Mouse (Mus musculus): Measurements from ENCODE around the gene Ino80b. TPM values are rescaled to one million over a fixed set of nuclear protein-coding genes. Genes with fewer than 3 reads are reported as not detected.

Gene Ino80b
- polyA plus RNA-seq, 1 experiment, result 35.0 TPM

- Histone ChIP-seq H3K27me3 (ENCODE audit: control insufficient read depth, insufficient read depth, low read length) (no peaks in the 10 kb centered on the region), H3K4me3 (ENCODE audit: control insufficient read depth, low read depth, low read length) (no peak overlapping the region), H3K27ac (ENCODE audit: control insufficient read depth, insufficient read depth, low read depth, low read length) (no peak overlapping the region), H3K4me1 (ENCODE audit: control insufficient read depth, insufficient read depth, low read length) (peaks cover 23% of the 10 kb centered on the region), H3K36me3 (ENCODE audit: control insufficient read depth, insufficient read depth, low read length) (no peaks in the 10 kb centered on the region; the same call in 1 of the 2 replicates)
- TF ChIP-seq CTCF (IDR thresholded peaks at IDR 0.05; ENCODE audit: control insufficient read depth, insufficient read depth, insufficient replicate concordance, low read depth, low read length) (no peak), POLR2A (IDR thresholded peaks at IDR 0.05; ENCODE audit: control insufficient read depth, low read depth, low read length) (no peak)
Observed at GRCm38 (mm10) chr6:83116373-83117164, 8.7 kb downstream of the Ino80b start.

DNA sequence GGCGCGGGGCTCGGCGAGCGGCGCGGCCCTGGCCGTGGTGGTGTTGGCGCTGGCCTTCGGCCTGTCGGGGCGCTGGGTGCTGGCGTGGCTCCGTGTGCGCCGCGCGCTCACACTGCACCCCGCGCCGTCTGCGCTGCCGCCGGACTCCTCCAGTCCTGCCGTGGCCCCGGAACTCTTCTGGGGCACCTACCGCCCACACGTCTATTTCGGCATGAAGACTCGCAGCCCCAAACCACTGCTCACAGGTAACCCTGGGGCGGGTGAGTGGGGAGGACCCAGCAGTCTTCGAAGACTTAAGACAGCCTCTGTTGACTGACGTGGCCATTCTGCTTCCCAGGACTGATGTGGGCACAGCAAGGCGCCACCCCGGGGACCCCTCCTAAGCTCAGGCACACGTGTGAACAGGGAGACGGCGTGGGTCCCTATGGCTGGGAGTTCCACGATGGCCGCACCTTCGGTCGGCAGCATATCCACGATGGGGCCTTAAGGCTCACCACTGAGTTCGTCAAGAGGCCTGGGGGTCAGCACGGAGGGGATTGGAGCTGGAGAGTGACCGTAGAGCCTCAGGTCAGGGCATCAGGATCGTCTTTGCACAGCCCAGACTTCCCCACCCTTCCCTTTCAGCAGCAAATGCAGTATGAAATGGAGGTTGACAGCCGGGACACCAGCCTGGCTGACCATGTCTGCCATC is 9.4 kb downstream of the Ino80b start:
- TF ChIP-seq POLR2A (IDR thresholded peaks at IDR 0.05; ENCODE audit: control insufficient read depth, low read depth, low read length) (no peak), CTCF (IDR thresholded peaks at IDR 0.05; ENCODE audit: control insufficient read depth, insufficient read depth, insufficient replicate concordance, low read depth, low read length) (no peak)

GRCm38 (mm10) chr6:83115011-83115671 is 10.1 kb downstream of the Ino80b start, which contains the start of gene Mogs:
Gene Mogs, plus strand, starts transcription at chr6:83115496.
- Histone ChIP-seq H3K27ac (ENCODE audit: control insufficient read depth, insufficient read depth, low read depth, low read length) (peak within 1 kb of the TSS; percentile 64), H3K36me3 (ENCODE audit: control insufficient read depth, insufficient read depth, low read length) (no peaks in the 10 kb centered on the region; the same call in 1 of the 2 replicates), H3K4me3 (ENCODE audit: control insufficient read depth, low read depth, low read length) (peak within 1 kb of the TSS; percentile 99), H3K27me3 (ENCODE audit: control insufficient read depth, insufficient read depth, low read length) (no peaks in the 10 kb centered on the region), H3K4me1 (ENCODE audit: control insufficient read depth, insufficient read depth, low read length) (peaks cover 12% of the 10 kb centered on the region)
- TF ChIP-seq POLR2A (IDR thresholded peaks at IDR 0.05; ENCODE audit: control insufficient read depth, low read depth, low read length), result peak; percentile 83
- no peak for TF ChIP-seq CTCF (IDR thresholded peaks at IDR 0.05; ENCODE audit: control insufficient read depth, insufficient read depth, insufficient replicate concordance, low read depth, low read length)

More for the DNA sequence above, 9.4 kb downstream of the Ino80b start:
- Histone ChIP-seq H3K36me3 (ENCODE audit: control insufficient read depth, insufficient read depth, low read length) (no peaks in the 10 kb centered on the region; the same call in 1 of the 2 replicates), H3K4me1 (ENCODE audit: control insufficient read depth, insufficient read depth, low read length) (peaks cover 16% of the 10 kb centered on the region), H3K27me3 (ENCODE audit: control insufficient read depth, insufficient read depth, low read length) (no peaks in the 10 kb centered on the region), H3K27ac (ENCODE audit: control insufficient read depth, insufficient read depth, low read depth, low read length) (peak overlapping the region; percentile 64; the same call in 1 of the 2 replicates), H3K4me3 (ENCODE audit: control insufficient read depth, low read depth, low read length) (peak overlapping the region; percentile 99)

- TF ChIP-seq POLR2A (IDR thresholded peaks at IDR 0.05; ENCODE audit: control insufficient read depth, low read depth, low read length), result no peak
- TF ChIP-seq CTCF (IDR thresholded peaks at IDR 0.05; ENCODE audit: control insufficient read depth, insufficient read depth, insufficient replicate concordance, low read depth, low read length), result no peak
Observed at GRCm38 (mm10) chr6:83111510-83112136, 13.6 kb downstream of the Ino80b start.

DNA sequence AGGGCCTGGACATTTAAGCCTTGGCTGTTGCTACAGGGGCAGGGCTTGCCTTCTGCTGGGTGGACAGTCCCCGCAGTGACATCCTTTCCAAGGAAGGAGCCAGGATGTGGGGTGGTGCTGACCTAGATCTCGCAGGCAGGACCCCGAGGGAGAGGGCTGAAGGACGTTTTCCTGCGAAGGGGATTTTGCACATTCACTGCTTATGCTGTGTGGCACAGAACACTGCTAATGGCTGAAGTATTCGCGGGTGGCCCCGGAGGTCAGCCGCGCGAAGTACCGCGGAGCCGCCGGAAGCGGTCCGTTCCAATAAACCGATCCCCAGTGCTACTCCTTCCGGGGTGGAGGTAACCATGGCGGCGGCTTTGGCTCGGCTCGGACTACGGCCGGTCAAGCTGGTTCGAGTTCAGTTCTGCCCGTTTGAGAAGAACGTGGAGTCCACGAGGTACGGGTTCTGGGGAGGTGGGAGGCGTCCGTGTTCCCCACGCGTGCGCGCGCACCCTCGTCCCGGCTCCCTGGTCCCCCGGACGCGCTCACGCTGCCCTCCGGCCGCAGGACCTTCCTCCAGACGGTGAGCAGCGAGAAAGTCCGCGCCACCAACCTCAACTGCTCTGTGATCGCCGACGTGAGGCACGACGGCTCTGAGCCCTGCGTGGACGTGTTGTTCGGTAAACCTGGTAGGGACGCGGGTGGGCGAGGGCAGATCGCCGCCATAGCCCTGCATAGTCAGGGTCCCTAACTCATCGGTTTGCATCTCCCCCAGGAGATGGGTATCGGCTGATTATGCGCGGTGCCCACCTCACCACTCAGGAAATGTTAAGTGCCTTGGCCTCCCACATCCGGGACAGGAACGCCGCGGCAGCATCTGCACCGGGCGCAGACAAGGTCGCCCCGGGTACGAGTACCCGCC is 16.2 kb downstream of the Ino80b start, which contains the start of gene Mrpl53:
Gene Mrpl53, plus strand, starts transcription at position 279 of the 907 bp plus-strand sequence.
- TF ChIP-seq CTCF (IDR thresholded peaks at IDR 0.05; ENCODE audit: control insufficient read depth, insufficient read depth, insufficient replicate concordance, low read depth, low read length) (peak; percentile 7; the same call in 1 of the 2 replicates), POLR2A (IDR thresholded peaks at IDR 0.05; ENCODE audit: control insufficient read depth, low read depth, low read length) (peak; percentile 45)
- peaks cover 9% of the 10 kb centered on the region for H3K4me1 ChIP-seq (ENCODE audit: control insufficient read depth, insufficient read depth, low read length)
- no peaks in the 10 kb centered on the region for H3K36me3 ChIP-seq (ENCODE audit: control insufficient read depth, insufficient read depth, low read length)
- H3K4me3 ChIP-seq (ENCODE audit: control insufficient read depth, low read depth, low read length), result peak within 1 kb of the TSS; percentile 97
- no peaks in the 10 kb centered on the region for H3K27me3 ChIP-seq (ENCODE audit: control insufficient read depth, insufficient read depth, low read length)
- H3K27ac ChIP-seq (ENCODE audit: control insufficient read depth, insufficient read depth, low read depth, low read length), result peak within 1 kb of the TSS; percentile 89

More at GRCm38 (mm10) chr6:83111510-83112136, 13.6 kb downstream of the Ino80b start:
- Histone ChIP-seq H3K4me1 (ENCODE audit: control insufficient read depth, insufficient read depth, low read length) (peaks cover 18% of the 10 kb centered on the region), H3K4me3 (ENCODE audit: control insufficient read depth, low read depth, low read length) (no peak overlapping the region), H3K27ac (ENCODE audit: control insufficient read depth, insufficient read depth, low read depth, low read length) (no peak overlapping the region), H3K36me3 (ENCODE audit: control insufficient read depth, insufficient read depth, low read length) (no peaks in the 10 kb centered on the region), H3K27me3 (ENCODE audit: control insufficient read depth, insufficient read depth, low read length) (no peaks in the 10 kb centered on the region)

Data from testis, adult 2 months (tissue).